ENCODE assay signal across 20 mouse cellular contexts in genomic region chr1:171278436-171278835, GRCm38 (mm10). TPM values are rescaled to one million over a fixed set of nuclear protein-coding genes. Genes with fewer than 3 reads are reported as not detected.
DNase-seq lines count a peak whose midpoint lies in the region.
"Had no signal": no experiment of that assay in that cellular context is flagged by ENCODE, and none has a peak within 500 bp of the region (broad histone marks: within the 10 kb centered on the region; RNA-seq: fewer than 3 reads in every experiment).

No protein-coding gene starts in this region.

- no peak overlapping the region for H3K27ac ChIP-seq in heart, embryonic 10.5 days
- H3K27ac ChIP-seq: hindbrain, embryonic 14.5 days; intestine, embryonic 15.5 days; kidney, postnatal 0 days; layer of hippocampus, adult 2 months; limb, embryonic 15.5 days; neural tube, embryonic 15.5 days had no signal

- no peaks in the 10 kb centered on the region for H3K9me3 ChIP-seq in heart, embryonic 10.5 days
- H3K9me3 ChIP-seq: heart, embryonic 12.5 days; intestine, embryonic 15.5 days; limb, embryonic 15.5 days; neural tube, embryonic 15.5 days had no signal

- WGBS in heart, embryonic 10.5 days = 95% methylated on average over 8 of the region's 8 CpGs

- peak; percentile 1 for DNase-seq in adrenal gland, adult 8-10 months
- no peak for DNase-seq in adrenal gland, postnatal 14 days
- DNase-seq in heart, embryonic 10.5 days (ENCODE audit: low spot score) = peak; percentile 63
- no peak for DNase-seq in heart, postnatal 25 days (ENCODE audit: low spot score)
- peak; percentile 0 for DNase-seq in lung, postnatal 14 days
- DNase-seq in lung, postnatal 10 days = no peak
- DNase-seq in ovary, postnatal 10 days (ENCODE audit: low spot score) = no peak
- DNase-seq in spleen, adult 12 weeks (ENCODE audit: low spot score) = no peak
- DNase-seq: adrenal gland, postnatal 25 days; gastrocnemius, postnatal 36 days; layer of hippocampus, postnatal 36 days; lung, postnatal 36 days had no signal

- peaks cover 24% of the 10 kb centered on the region for H3K4me1 ChIP-seq in heart, embryonic 10.5 days

- intact Hi-C loops in heart, postnatal 25 days (cut with DNase I) = no loop called here

- peaks cover 71% of the 10 kb centered on the region for H3K36me3 ChIP-seq in heart, embryonic 10.5 days

- no peaks in the 10 kb centered on the region for H3K27me3 ChIP-seq in heart, embryonic 10.5 days (ENCODE audit: insufficient read depth, poor library complexity, severe bottlenecking)
- H3K27me3 ChIP-seq: heart, embryonic 12.5 days; intestine, embryonic 15.5 days; limb, embryonic 15.5 days; neural tube, embryonic 15.5 days; Patski had no signal

- no peak overlapping the region for H3K4me3 ChIP-seq in heart, embryonic 10.5 days
- H3K4me3 ChIP-seq: heart, embryonic 12.5 days; intestine, embryonic 15.5 days; layer of hippocampus, adult 2 months; limb, embryonic 15.5 days; neural tube, embryonic 15.5 days had no signal

RNA-seq across cellular contexts. Expression of gene Ppox, which starts 2.5 kb away (rescaled TPM):
- 10 to 100 TPM; 39.7 to 86.2 (median 65.6) TPM for total RNA-seq in adrenal gland, adult 8-10 months (2022)
- 34.8 and 38.1 TPM in 2 replicates for total RNA-seq in adrenal gland, postnatal 14 days (2021)
- polyA plus RNA-seq in heart, embryonic 10.5 days (2016; fragmentation: Nextera tagmentation; extraction: Ambion mirVana) = 57.1 and 59.8 TPM in 2 replicates
- 10 to 100 TPM; 13.4 to 13.7 TPM for total RNA-seq in heart, postnatal 25 days (2021)

RNA-seq across cellular contexts. Expression of gene B4galt3, which starts 8.3 kb away (rescaled TPM):
- total RNA-seq in adrenal gland, adult 8-10 months (2022) = 10 to 100 TPM; 28.5 to 44.8 (median 43.0) TPM
- 31.1 and 34.1 TPM in 2 replicates for total RNA-seq in adrenal gland, postnatal 14 days (2021)
- 53.3 and 62.4 TPM in 2 replicates for polyA plus RNA-seq in heart, embryonic 10.5 days (2016; fragmentation: Nextera tagmentation; extraction: Ambion mirVana)
- 10 to 100 TPM; 16.4 to 17.8 TPM for total RNA-seq in heart, postnatal 25 days (2021)

RNA-seq across cellular contexts. Expression of gene Usp21, which starts 9.4 kb away (rescaled TPM):
- 10 to 100 TPM; 39.3 to 64.7 (median 52.0) TPM for total RNA-seq in adrenal gland, adult 8-10 months (2022)
- total RNA-seq in adrenal gland, postnatal 14 days (2021) = 36.5 and 37.2 TPM in 2 replicates
- polyA plus RNA-seq in heart, embryonic 10.5 days (2016; fragmentation: Nextera tagmentation; extraction: Ambion mirVana) = 58.5 and 74.8 TPM in 2 replicates
- total RNA-seq in heart, postnatal 25 days (2021) = 10 to 100 TPM; 19.7 to 21.3 TPM

RNA-seq across cellular contexts. Expression of gene Ufc1, which starts 16.4 kb away (rescaled TPM):
- 100 to 1,000 TPM; 179 to 200 (median 194) TPM for total RNA-seq in adrenal gland, adult 8-10 months (2022)
- total RNA-seq in adrenal gland, postnatal 14 days (2021) = 128 and 133 TPM in 2 replicates
- polyA plus RNA-seq in heart, embryonic 10.5 days (2016; fragmentation: Nextera tagmentation; extraction: Ambion mirVana) = 86.8 and 92.0 TPM in 2 replicates
- 10 to 100 TPM; 80.7 to 81.5 TPM for total RNA-seq in heart, postnatal 25 days (2021)

RNA-seq across cellular contexts. Expression of gene Ndufs2, which starts 27.2 kb away (rescaled TPM):
- 100 to 1,000 TPM; 609 to 713 (median 672) TPM for total RNA-seq in adrenal gland, adult 8-10 months (2022)
- 875 and 896 TPM in 2 replicates for total RNA-seq in adrenal gland, postnatal 14 days (2021)
- polyA plus RNA-seq in heart, embryonic 10.5 days (2016; fragmentation: Nextera tagmentation; extraction: Ambion mirVana) = 390 and 470 TPM in 2 replicates
- total RNA-seq in heart, postnatal 25 days (2021) = 1,000 to 10,000 TPM; 1,437 to 1,441 TPM

Comparison
In these comparisons a context has a peak if more than half of its experiments do, and no peak if none do; other contexts are left out.
1. DNase-seq: peak in adrenal gland, adult 8-10 months (single experiment), heart, embryonic 10.5 days (single experiment) and lung, postnatal 14 days (single experiment); none in adrenal gland, postnatal 14 days (single experiment), heart, postnatal 25 days (single experiment), lung, postnatal 10 days (single experiment), ovary, postnatal 10 days (single experiment) and spleen, adult 12 weeks (single experiment).